Mouse (Mus musculus): ENCODE measurements at regions not wholly inside any gene's neighbourhood (a gene's known extent, or its start where the extent isn't known, plus 50 kb on each side); places are given as distances from the start of the nearest gene placed in this dataset.

DNA sequence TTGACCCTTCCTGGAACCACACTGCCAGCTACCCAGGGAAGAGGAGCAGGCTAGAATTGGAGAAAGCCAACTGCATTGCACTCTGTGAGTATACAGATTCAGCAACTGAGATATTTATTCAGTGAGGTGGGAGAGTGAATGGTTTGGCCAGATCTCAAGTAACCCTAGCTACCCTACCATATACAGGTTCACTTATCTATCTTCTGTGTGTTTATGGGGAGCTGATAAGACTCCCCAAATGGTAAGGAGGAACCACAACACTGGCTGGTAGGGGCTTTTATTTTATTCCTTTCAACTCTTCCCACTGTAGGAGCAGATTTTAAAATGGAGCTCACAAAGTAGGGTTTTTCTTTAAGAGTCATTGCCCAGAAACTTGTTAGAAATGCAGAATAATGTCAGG, 62.9 kb downstream of the Arrdc3 start:
- Histone ChIP-seq H3K9me3 (ENCODE audit: low read length) (no peaks in the 10 kb centered on the region), H3K36me3 (ENCODE audit: insufficient read depth, low read length) (no peaks in the 10 kb centered on the region), H3K4me3 (replicated peaks; ENCODE audit: low read length) (no peak overlapping the region), H3K27me3 (ENCODE audit: insufficient read depth, low read length) (no peaks in the 10 kb centered on the region), H3K4me1 (replicated peaks; ENCODE audit: low read depth, low read length) (no peaks in the 10 kb centered on the region)
- TF ChIP-seq CTCF (conservative IDR thresholded peaks at IDR 0.05; ENCODE audit: low read length): no peak
- TF ChIP-seq NANOG (IDR thresholded peaks at IDR 0.05; ENCODE audit: borderline replicate concordance, low read length): no peak
- no peak for TF ChIP-seq POU5F1 (IDR thresholded peaks at IDR 0.05; ENCODE audit: borderline replicate concordance, low read length)

DNA sequence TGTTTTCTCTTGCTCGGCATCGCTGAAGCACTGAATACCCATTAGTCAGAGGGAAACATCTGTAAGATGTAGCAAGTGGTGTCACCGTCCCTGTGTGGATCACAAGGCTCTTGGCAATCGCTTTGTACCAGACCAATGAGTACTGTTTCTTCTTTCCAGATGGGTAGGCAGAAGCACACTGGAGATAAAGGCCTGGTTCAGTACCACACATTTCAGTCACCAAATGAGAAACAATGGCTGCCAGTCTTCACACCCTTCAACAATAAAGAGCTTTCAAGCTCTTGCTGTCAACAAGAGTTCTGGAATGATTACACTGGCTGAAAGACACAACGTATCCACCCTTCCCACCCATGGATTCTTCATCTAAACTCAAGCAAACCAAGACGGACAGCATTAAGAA, 64.5 kb downstream of the Arrdc3 start:
- H3K4me3 ChIP-seq (replicated peaks; ENCODE audit: low read length): no peak overlapping the region
- H3K27me3 ChIP-seq (ENCODE audit: insufficient read depth, low read length): no peaks in the 10 kb centered on the region
- no peaks in the 10 kb centered on the region for H3K9me3 ChIP-seq (ENCODE audit: low read length)
- no peaks in the 10 kb centered on the region for H3K4me1 ChIP-seq (replicated peaks; ENCODE audit: low read depth, low read length)
- TF ChIP-seq NANOG (IDR thresholded peaks at IDR 0.05; ENCODE audit: borderline replicate concordance, low read length) (no peak), CTCF (conservative IDR thresholded peaks at IDR 0.05; ENCODE audit: low read length) (no peak), POU5F1 (IDR thresholded peaks at IDR 0.05; ENCODE audit: borderline replicate concordance, low read length) (no peak)
- no peaks in the 10 kb centered on the region for H3K36me3 ChIP-seq (ENCODE audit: insufficient read depth, low read length)

DNA sequence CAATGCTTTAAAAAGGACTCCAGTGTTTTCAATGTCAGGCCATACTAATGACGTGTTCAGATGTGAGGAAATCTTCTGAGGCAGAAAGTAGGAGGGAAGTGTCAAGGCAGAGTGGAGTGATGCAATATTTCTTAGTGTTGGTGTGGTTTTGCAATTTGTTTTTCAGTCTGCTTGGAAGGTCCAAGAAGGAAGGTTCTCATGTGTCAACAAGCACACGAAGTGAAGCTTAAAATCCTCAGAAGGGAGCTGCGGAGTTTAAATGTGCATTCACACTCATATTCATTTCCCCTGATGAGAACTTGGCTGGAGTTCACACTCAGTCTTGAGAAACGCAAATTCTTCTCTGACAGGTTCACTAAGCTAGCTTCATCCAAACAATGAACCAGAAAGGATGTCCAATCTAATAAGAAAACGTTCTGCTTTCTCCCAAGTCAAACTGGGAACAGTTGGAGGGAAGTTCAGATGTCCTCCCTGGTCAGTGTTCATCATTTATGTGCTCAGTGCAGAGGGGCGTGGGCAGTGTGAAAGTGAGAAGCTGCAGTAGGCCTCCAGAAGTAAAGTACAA, 66.0 kb downstream of the Arrdc3 start:
- H3K27me3 ChIP-seq (ENCODE audit: insufficient read depth, low read length): no peaks in the 10 kb centered on the region

DNA sequence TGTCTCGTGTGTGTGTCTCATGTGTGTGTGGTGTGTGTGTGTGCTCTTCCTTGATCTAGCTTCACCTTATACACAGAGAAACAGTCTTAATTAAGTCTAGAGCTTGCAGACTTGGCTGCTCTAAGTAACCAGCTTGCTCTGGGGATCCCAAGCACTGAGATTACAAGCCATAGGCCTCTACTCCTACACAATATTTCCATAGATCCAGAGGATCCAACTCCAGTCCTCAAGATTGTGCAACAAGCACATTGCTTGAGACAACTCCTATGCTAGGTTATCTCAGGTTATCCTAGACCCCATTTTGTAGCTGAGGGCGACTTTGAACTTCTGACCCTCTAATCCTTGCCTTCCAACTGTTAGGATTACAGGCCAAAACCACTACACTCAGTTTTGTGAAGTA, 67.1 kb downstream of the Arrdc3 start:
- Histone ChIP-seq H3K9me3 (ENCODE audit: low read length) (no peaks in the 10 kb centered on the region), H3K27me3 (ENCODE audit: insufficient read depth, low read length) (no peaks in the 10 kb centered on the region)

More for the DNA sequence above, 66.0 kb downstream of the Arrdc3 start:
- Histone ChIP-seq H3K9me3 (ENCODE audit: low read length) (no peaks in the 10 kb centered on the region), H3K4me1 (replicated peaks; ENCODE audit: low read depth, low read length) (no peaks in the 10 kb centered on the region), H3K4me3 (replicated peaks; ENCODE audit: low read length) (no peak overlapping the region), H3K36me3 (ENCODE audit: insufficient read depth, low read length) (no peaks in the 10 kb centered on the region)
- TF ChIP-seq NANOG (IDR thresholded peaks at IDR 0.05; ENCODE audit: borderline replicate concordance, low read length): no peak
- no peak for TF ChIP-seq CTCF (conservative IDR thresholded peaks at IDR 0.05; ENCODE audit: low read length)
- TF ChIP-seq POU5F1 (IDR thresholded peaks at IDR 0.05; ENCODE audit: borderline replicate concordance, low read length): no peak

DNA sequence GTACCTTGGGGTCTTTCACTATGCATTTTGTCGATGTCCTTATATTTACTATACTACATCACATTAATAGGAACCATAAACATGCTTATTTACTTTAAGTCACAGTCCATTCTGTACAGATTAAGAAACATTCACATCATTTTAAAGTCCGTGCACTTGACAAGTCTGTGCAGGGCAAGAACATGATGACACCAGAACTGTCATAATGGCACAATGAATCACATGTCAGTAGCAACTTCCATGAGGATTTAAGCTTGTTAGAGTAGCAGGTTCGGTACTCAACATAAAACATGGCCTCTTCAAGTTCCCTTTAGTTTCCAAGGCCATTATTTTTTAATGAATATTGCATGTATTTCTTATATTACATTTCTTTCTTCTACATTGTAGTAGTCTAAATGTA, 67.6 kb downstream of the Arrdc3 start:
- H3K4me1 ChIP-seq (replicated peaks; ENCODE audit: low read depth, low read length): no peaks in the 10 kb centered on the region
- H3K9me3 ChIP-seq (ENCODE audit: low read length): no peaks in the 10 kb centered on the region
- no peaks in the 10 kb centered on the region for H3K36me3 ChIP-seq (ENCODE audit: insufficient read depth, low read length)
- TF ChIP-seq CTCF (conservative IDR thresholded peaks at IDR 0.05; ENCODE audit: low read length) (no peak), POU5F1 (IDR thresholded peaks at IDR 0.05; ENCODE audit: borderline replicate concordance, low read length) (no peak), NANOG (IDR thresholded peaks at IDR 0.05; ENCODE audit: borderline replicate concordance, low read length) (no peak)
- no peak overlapping the region for H3K4me3 ChIP-seq (replicated peaks; ENCODE audit: low read length)
- H3K27me3 ChIP-seq (ENCODE audit: insufficient read depth, low read length): no peaks in the 10 kb centered on the region

More for the DNA sequence above, 67.1 kb downstream of the Arrdc3 start:
- TF ChIP-seq CTCF (conservative IDR thresholded peaks at IDR 0.05; ENCODE audit: low read length) (no peak), POU5F1 (IDR thresholded peaks at IDR 0.05; ENCODE audit: borderline replicate concordance, low read length) (no peak), NANOG (IDR thresholded peaks at IDR 0.05; ENCODE audit: borderline replicate concordance, low read length) (no peak)
- no peaks in the 10 kb centered on the region for H3K36me3 ChIP-seq (ENCODE audit: insufficient read depth, low read length)
- no peak overlapping the region for H3K4me3 ChIP-seq (replicated peaks; ENCODE audit: low read length)
- no peaks in the 10 kb centered on the region for H3K4me1 ChIP-seq (replicated peaks; ENCODE audit: low read depth, low read length)

DNA sequence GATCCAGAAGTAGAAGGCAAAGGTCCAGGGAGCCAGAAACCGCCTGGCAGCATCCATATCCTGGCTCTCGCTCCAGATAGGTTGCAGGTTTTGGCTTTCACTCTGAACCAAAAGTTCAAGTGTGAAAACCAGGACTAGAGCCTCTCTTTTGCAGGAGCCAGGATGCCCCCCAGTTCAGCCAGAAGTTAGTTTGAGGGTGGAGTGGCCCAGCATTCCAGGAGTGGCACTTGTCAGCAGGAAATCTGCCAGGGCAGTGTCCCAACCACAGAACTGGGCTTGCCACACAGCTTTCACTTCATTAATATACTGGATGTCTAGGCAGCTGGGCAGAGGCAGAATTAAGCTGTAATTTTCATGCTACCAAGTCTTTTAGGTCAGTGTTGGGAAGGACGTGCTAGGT, 68.1 kb downstream of the Arrdc3 start:
- Histone ChIP-seq H3K4me1 (replicated peaks; ENCODE audit: low read depth, low read length) (no peaks in the 10 kb centered on the region), H3K27me3 (ENCODE audit: insufficient read depth, low read length) (no peaks in the 10 kb centered on the region), H3K4me3 (replicated peaks; ENCODE audit: low read length) (no peak overlapping the region), H3K9me3 (ENCODE audit: low read length) (no peaks in the 10 kb centered on the region), H3K36me3 (ENCODE audit: insufficient read depth, low read length) (no peaks in the 10 kb centered on the region)
- TF ChIP-seq CTCF (conservative IDR thresholded peaks at IDR 0.05; ENCODE audit: low read length) (no peak), NANOG (IDR thresholded peaks at IDR 0.05; ENCODE audit: borderline replicate concordance, low read length) (no peak), POU5F1 (IDR thresholded peaks at IDR 0.05; ENCODE audit: borderline replicate concordance, low read length) (no peak)

DNA sequence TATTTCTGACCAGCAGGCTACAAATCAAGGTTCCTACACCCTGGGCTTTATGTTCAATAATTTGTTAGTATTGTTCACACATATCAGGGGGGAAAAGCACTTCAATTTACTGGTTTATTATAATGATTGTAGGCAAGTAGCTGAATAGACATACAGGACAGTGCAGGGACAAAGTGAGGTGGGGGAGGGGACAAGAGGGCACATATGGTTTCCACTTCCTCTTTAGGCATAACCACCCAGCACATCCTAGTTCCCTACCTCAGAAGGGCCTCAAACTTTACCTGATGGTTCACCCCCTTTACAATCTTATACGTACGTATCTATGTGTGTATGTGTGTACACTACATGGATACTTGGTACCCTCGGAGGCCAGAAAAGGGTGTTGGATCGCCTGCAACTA, 69.7 kb downstream of the Arrdc3 start:
- Histone ChIP-seq H3K27me3 (ENCODE audit: insufficient read depth, low read length) (no peaks in the 10 kb centered on the region), H3K36me3 (ENCODE audit: insufficient read depth, low read length) (no peaks in the 10 kb centered on the region), H3K4me3 (replicated peaks; ENCODE audit: low read length) (no peak overlapping the region), H3K4me1 (replicated peaks; ENCODE audit: low read depth, low read length) (no peaks in the 10 kb centered on the region), H3K9me3 (ENCODE audit: low read length) (no peaks in the 10 kb centered on the region)
- TF ChIP-seq POU5F1 (IDR thresholded peaks at IDR 0.05; ENCODE audit: borderline replicate concordance, low read length): no peak

DNA sequence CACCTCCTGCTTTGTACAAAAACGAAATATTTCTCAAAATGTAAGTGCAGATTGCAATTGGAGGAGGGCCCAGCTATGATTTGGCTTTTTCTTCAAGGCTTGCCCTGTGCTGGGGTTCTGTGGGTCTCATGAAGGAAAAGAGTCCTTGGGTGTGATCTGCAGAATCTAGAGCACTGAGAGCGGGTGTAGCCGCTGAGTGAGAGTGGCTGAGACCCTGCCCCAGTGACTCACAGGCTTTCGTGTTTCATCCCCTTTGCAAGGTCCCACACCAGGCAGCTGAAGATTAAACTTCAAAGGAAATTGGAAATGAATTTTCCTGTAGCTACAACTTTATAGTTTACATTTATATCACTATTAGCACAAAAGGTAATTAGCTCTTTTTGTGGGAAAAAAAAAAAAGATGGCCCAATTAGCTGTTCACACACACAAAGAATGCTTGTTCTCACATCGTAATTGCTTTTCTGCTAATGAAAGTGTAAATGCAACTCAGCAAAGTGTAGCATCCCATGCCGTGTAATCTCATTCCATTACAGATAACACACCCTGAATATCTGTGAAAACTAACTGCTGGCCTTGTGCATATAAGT, 71.0 kb downstream of the Arrdc3 start:
- no peaks in the 10 kb centered on the region for H3K27me3 ChIP-seq (ENCODE audit: insufficient read depth, low read length)
- no peaks in the 10 kb centered on the region for H3K4me1 ChIP-seq (replicated peaks; ENCODE audit: low read depth, low read length)
- H3K9me3 ChIP-seq (ENCODE audit: low read length): no peaks in the 10 kb centered on the region
- TF ChIP-seq CTCF (conservative IDR thresholded peaks at IDR 0.05; ENCODE audit: low read length) (no peak), POU5F1 (IDR thresholded peaks at IDR 0.05; ENCODE audit: borderline replicate concordance, low read length) (no peak), NANOG (IDR thresholded peaks at IDR 0.05; ENCODE audit: borderline replicate concordance, low read length) (no peak)
- no peaks in the 10 kb centered on the region for H3K36me3 ChIP-seq (ENCODE audit: insufficient read depth, low read length)
- H3K4me3 ChIP-seq (replicated peaks; ENCODE audit: low read length): no peak overlapping the region

DNA sequence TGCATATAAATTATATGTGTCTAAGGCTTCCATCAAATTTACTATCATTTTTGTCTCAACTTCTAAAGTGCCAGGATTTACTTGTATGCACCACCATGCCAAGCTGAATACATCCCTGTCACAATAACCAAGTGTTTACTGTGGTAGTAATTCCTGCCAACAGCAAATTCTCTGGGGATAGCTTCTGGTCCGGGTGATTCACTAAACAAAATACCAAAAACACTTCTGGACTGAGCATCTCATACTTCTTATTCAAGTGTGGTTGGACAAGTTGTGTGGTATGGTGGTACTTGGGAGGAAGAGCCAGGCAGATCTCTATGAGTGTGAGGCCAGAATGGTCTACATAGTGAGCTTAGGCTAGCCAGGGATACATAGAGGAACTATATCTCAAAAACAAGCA, 73.8 kb downstream of the Arrdc3 start:
- TF ChIP-seq NANOG (IDR thresholded peaks at IDR 0.05; ENCODE audit: borderline replicate concordance, low read length) (no peak), POU5F1 (IDR thresholded peaks at IDR 0.05; ENCODE audit: borderline replicate concordance, low read length) (no peak), CTCF (conservative IDR thresholded peaks at IDR 0.05; ENCODE audit: low read length) (no peak)
- Histone ChIP-seq H3K4me1 (replicated peaks; ENCODE audit: low read depth, low read length) (0 out of 2 replicates have a peak, but pooled peaks cover 1% of the 10 kb centered on the region), H3K4me3 (replicated peaks; ENCODE audit: low read length) (no peak overlapping the region), H3K36me3 (ENCODE audit: insufficient read depth, low read length) (no peaks in the 10 kb centered on the region), H3K27me3 (ENCODE audit: insufficient read depth, low read length) (peaks cover 3% of the 10 kb centered on the region), H3K9me3 (ENCODE audit: low read length) (no peaks in the 10 kb centered on the region)

Data from E14TG2a.4 (cell line).